Mouse (Mus musculus): ENCODE data around the gene Creb3l4.
"Not testable (repeated sequence)": the region's sequence is repeated elsewhere in the genome, so short reads cannot be mapped to it uniquely, and the experiment has no call there.

The Creb3l4 gene

GRCm38 (mm10) chr3:90242984-90243775 is at the start of gene Creb3l4:
Gene Creb3l4 (minus strand): TSS chr3:90243512.
- in situ Hi-C loops (cut with MboI, MseI): loop anchor here (10.0 to 25.0 kb wide), 2 partner anchors 1158 to 1606 kb away; no protein-coding TSS in a partner anchor

- in situ Hi-C loops (cut with MboI, MseI): no loop called here
Observed at GRCm38 (mm10) chr3:90292345-90293275, 49.3 kb upstream of the Creb3l4 start, which contains the start of gene Gatad2b. Gene Gatad2b (plus strand): TSS chr3:90293178.

GRCm38 (mm10) chr3:90291982-90292344 is 48.7 kb upstream of the Creb3l4 start:
- in situ Hi-C loops (cut with MboI, MseI): no loop called here

DNA sequence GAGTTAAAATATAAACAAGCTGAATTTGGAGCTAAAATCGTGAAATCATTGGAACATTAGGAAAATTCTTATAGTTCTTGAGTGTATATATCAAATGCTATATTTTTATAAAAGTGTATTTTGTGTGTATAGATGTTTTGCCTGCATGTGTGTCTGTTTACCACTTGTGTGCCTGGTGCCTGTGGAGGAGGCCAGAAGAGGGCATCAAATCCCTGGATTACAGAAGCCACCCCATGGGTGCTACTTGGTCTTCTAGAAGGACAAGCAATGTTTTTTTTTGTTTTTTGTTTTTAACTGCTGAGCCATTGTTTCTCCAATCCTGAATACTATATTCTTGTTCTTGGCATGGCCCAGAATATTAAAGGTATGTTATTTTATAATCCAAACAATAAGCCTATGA is 47.3 kb upstream of the Creb3l4 start:
- in situ Hi-C loops (cut with MboI, MseI): no loop called here

DNA sequence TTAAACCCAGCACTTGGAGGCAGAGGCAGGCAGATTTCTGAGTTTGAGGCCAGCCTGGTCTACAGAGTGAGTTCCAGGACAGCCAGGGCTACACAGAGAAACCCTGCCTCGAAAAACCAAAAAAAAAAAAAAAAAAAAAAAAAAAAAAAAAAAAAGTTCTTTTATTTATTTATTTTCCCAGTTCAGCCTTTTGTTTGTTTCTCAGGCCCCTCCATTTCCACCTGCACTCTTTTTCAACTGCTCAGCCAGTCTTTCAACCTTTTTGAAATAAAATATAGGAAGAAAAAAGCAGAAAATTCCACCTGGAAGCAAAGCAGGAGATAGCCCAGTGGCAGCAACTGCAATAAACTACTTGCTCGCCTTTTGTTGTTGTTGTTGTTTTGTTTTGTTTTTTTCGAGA is 46.1 kb upstream of the Creb3l4 start:
- in situ Hi-C loops (cut with MboI, MseI): not testable (repeated sequence)

DNA sequence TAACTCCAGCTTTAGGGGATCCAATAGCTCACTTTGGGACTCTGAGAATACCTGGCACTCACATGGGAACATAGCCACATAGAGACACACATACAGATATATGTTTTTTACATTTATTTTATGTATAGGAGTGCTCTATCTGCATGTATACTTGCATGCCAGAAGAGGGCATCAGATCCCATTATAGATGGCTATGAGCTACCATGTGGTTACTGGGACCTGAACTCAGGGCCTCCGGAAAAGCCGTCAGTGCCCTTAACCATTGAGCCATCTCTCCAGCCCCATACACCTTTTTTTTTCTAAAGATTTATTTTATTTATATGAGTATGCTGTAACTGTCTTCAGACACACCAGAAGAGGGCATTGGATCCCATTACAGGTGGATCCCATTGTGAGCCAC is 40.8 kb upstream of the Creb3l4 start:
- in situ Hi-C loops (cut with MboI, MseI): no loop called here

DNA sequence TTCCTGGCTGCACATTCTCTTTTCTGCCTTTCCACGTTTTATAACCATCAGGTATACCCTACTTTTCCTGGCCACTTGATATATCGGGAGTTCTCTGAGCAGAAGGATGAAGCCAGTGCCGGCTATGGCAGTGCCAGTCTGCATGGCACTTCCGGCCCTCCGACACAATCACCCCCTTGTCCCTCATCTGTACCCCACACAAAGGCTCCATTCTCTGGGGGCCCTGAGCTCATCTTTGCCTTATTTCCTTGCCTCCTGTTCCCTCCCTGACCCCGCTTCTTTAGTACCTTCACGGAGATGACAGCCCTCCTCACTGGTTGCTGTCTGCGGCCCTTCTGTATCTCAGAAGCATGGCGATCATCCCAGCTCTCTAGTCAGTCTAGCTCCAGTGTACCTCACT is 37.4 kb upstream of the Creb3l4 start:
- in situ Hi-C loops (cut with MboI, MseI): no loop called here

GRCm38 (mm10) chr3:90279743-90280142 is 36.4 kb upstream of the Creb3l4 start:
- in situ Hi-C loops (cut with MboI, MseI): no loop called here

- in situ Hi-C loops (cut with MboI, MseI): no loop called here
Observed at GRCm38 (mm10) chr3:90279216-90279615, 35.9 kb upstream of the Creb3l4 start.

GRCm38 (mm10) chr3:90278211-90278610 is 34.9 kb upstream of the Creb3l4 start:
- in situ Hi-C loops (cut with MboI, MseI): no loop called here

- in situ Hi-C loops (cut with MboI, MseI): no loop called here
Observed at GRCm38 (mm10) chr3:90277793-90278192, 34.5 kb upstream of the Creb3l4 start.

GRCm38 (mm10) chr3:90276858-90277257 is 33.5 kb upstream of the Creb3l4 start:
- in situ Hi-C loops (cut with MboI, MseI): no loop called here

DNA sequence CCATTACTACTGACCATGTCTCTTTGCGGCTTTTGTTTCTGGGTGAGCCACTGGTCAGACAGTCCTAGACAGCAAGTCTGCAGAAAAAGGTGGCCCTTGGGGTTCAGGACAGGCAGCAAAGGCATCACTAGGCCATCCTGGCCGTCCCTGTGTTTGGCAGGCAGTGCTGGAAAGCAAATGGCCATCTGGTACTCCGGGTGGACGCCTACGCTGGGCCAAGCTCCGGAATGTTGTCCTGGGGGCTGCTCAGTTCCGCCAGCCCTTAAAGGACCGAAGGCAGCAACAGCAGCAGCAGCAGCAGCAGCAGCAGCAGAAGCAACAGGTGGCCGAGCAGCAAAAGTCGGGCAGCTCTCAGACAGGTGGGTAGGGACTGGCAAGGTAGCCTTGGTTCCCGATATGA is 32.0 kb upstream of the Creb3l4 start:
- in situ Hi-C loops (cut with MboI, MseI): no loop called here

DNA sequence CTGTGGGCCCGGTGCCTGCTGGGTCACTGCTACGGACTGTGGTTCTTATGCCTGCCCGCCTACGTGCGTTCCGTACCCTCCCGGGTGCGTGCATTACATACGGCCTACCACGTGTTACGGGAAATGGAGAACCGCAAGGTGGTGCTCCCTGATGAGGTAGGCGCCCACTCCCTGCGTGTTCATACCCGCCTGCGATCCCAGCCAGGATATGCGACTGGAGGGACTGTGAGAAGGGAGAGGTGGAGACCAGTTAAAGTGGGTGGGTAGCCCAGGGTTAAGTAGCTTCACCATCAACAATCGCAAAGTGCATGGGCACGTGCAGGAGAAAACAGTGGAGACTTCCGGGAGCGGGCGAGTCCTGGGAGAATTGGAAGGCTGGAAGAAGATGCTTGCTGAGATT is 30.5 kb upstream of the Creb3l4 start:
- in situ Hi-C loops (cut with MboI, MseI): no loop called here

- in situ Hi-C loops (cut with MboI, MseI): no loop called here
Observed at GRCm38 (mm10) chr3:90272170-90272569, 28.9 kb upstream of the Creb3l4 start.

- in situ Hi-C loops (cut with MboI, MseI): no loop called here
Observed at GRCm38 (mm10) chr3:90270784-90271183, 27.5 kb upstream of the Creb3l4 start.

DNA sequence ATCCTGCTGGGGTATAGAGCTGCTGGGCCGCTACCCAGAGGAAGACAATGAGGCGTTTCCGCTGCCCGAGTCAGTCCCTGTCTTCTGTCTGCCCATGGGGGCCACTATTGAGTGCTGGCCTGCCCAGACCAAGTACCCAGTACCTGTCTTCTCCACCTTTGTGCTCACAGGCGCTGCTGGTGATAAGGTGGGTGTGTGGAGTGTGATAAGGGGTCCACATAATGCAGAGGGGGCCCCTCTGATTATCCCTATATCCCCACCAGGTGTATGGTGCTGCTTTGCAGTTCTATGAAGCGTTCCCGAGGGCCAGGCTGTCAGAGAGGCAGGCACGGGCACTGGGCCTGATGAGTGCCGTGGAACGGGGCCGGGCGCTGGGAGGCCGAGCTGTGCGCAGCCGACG is 25.7 kb upstream of the Creb3l4 start:
- in situ Hi-C loops (cut with MboI, MseI): no loop called here

GRCm38 (mm10) chr3:90268190-90268589 is 24.9 kb upstream of the Creb3l4 start:
- in situ Hi-C loops (cut with MboI, MseI): no loop called here

- in situ Hi-C loops (cut with MboI, MseI): no loop called here
Observed at GRCm38 (mm10) chr3:90266901-90267775, 23.8 kb upstream of the Creb3l4 start.

GRCm38 (mm10) chr3:90265932-90266741 is 22.8 kb upstream of the Creb3l4 start:
- in situ Hi-C loops (cut with MboI, MseI): no loop called here

All from T-helper 2 cell (primary cell).